Mouse (Mus musculus) ovary, postnatal 10 days (tissue): ENCODE measurements around the gene March10.

Experiments
- DNase-seq: peaks from one replicate; pipeline ENCODE4 v3.0.0; 2022; ENCODE audit warnings: low spot score

Gene March10

DNA sequence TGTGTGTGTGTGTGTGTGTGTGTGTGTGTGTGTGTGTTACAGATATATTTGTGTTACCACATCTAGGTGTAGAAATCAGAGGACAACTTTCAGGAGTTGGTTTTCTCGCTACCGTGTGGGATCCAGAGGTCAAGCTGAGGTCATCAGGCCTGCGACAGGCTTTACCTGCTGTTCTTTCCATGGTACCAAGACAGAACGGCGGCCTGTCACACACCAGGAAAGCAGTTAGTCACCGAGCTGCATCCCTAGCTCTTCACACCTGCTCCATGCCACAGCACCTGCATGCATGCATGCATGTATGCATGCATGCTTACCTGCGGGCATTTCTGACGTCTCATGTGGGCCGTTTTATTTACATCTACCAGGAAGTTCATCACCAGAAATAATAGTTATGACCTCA, 9.0 kb upstream of the March10 start:
- no peak for DNase-seq

DNA sequence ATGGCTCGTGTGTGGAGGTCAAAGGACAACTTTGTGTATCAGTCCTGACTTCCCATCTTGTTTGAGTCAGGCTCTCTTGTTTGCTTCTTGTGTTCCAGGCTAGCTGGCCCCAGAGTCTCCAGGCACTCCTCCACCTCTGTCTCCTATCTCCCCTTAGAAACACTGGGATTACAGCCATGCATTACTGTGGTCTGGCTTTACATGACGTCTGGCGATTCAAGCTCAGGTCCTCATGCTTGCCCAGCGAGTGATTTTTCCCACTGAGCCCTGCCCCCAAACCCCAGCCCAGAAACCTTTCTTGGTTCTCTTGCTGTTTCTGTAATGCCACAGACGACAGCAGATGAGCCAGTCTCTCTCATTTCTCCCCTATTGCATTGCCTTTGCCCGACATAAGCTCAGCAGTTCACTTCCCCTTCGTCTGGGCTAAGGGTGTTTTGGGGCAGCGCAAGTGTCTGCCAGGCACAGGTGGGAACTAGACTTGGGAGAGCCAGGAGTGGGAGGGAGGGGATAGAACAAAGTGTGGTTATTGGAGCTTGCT, 8.0 kb upstream of the March10 start:
- DNase-seq: no peak

DNA sequence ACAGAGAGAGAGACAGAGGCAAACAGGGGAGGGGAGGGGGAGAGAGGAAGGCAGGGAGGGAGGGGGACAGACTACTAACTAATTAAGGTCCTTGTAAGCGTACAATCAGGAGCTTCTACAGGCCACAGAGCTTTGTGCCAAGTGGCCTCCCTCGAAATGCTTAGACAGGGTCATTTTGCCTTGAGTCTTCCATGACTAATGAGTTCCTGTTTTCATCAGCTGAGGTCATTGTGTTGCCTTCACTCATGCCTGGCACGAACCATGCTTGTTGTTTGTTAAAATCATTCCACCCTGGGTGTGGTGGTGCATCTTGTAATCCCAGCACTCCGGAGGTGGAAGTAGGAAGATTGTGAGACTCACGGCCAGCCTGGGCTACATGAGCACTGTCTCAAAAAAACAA, 3.4 kb upstream of the March10 start:
- DNase-seq: no peak

DNA sequence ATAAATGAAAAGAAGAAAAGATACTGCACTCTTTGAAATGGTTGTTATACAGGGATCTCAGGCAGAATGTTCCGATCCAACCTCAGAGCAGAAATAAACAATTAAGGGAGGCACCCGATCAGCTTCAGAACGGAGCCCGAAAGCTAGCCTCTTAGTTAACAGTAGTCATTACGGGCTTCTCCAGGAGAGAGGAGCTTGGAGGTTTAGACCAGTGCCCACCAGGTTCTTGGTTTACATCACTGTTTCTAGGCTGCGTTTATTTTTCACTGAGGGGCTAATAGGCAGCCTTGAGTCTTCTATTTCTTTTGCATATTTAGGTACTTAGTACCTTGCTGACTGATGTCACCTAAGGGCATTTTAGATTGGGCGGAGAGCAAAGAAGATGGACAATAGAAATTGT, 506 bp upstream of the March10 start:
- no peak for DNase-seq

DNA sequence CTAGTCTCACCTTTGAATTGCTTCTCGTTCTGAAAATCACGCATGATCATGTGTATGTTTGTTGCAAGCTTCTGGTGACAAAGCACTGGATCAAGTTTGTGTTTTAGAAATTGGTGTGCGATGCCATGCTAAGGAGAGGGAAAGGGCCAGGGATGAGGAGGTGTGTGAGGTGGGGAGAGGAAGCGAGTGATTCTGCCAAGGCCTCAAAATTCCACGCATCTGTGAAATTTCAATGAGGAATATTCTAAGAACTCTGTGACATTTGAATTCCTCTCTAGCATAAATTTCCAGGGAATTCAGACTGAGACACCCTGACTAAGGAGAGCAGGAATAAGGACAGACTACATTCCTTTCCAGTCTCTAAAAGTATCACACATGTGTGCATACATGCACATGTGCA, 1.4 kb downstream of the March10 start:
- DNase-seq: no peak

DNA sequence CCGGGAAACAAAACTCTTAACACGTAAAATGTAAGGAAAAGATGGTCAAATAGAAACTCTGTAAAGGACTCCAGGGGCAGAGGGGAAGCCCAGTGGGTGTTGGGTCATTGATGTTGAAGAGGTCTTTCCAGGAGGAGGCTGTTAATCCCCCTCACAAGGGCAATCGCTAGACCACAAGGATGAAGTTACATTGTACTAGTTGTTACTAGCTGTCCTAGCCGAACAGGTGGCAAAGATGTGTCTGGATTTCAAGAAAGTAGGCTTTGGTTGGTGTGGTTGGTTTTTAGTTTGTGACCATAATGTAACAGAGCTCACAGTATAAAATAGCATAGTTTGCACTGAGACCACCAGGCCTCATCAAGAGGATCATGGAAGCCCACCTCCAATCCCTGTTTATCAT, 3.5 kb downstream of the March10 start:
- no peak for DNase-seq

DNA sequence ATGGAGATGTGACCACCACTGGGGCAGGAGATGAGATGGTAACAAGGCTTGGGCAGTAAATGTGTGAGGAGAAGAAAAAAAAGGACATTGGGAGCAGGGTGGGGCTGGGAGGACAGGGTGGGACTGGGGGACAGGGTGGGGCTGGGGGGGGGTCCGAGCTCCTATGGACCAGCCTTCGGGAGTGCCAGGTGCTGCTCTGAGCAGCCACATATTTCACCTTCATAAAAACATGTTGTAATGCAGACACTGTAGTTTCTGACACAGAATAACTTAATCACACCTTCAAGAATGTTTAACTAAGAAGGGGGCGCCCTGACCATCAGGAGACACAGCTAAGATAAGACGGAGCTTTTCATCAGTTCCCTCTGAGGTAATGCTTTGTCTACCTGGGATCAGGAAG, 4.0 kb downstream of the March10 start:
- no peak for DNase-seq

DNA sequence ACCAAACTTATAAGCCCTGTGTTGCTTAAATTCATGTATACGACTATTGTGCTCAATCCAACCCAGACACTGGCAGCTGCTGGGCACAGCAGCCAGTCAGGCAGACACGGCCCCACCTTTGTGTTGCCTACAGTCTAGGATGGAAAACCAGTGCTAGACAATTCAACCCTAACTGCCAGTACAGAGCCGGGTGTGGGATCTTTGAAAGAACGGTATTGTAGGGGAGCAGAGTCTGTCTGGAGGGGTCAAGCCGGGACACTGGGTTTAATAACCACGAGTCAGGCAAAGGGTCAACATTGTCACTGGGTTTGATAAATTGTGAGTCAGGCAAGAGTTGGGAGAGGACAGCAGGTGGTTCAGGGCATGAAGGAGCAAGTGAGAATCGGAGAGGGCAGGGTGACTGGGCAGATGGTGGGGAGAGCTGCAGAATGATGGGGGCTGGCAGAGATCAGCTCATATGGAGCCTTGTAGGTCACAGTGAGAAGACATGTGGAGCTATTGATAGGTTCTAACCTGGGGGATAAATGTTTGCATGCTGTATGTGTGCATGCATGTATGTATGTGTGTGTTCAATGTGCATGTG, 4.9 kb downstream of the March10 start:
- no peak for DNase-seq

DNA sequence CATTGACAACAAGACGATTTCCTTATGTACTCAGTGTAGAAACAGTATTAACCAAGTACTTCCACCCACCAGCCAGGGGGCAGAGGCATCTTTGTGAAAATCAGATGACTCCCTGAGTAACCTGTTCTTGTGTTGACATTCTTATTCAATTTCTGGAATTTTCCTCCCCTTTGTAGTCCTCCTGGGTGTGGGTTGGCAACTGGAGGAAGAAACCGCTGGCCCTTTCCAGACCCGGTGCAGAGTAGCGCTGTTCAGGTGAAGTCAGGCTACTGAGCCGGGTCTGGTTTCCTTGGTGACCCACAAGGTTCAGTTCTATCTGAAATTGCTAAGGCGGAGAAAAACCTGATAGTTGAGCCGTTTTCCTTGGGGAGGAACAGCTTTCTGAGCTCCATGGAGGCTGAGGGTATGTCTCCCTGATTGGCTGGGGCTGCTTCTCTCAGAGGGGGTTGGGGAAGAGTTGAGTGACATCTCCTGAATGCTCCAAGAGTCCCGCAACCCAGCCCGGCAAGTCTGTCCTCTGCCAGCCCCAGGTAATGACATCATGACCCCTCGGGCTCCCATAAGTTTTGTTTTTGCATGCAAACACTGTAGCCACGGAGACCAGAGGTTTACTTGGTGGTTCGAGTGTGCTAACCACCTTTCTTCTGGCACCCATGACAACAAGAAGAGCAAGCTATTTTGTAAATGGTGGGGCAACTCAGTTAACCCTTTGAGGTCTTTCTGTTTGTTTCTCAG, 6.8 kb downstream of the March10 start:
- no peak for DNase-seq

DNA sequence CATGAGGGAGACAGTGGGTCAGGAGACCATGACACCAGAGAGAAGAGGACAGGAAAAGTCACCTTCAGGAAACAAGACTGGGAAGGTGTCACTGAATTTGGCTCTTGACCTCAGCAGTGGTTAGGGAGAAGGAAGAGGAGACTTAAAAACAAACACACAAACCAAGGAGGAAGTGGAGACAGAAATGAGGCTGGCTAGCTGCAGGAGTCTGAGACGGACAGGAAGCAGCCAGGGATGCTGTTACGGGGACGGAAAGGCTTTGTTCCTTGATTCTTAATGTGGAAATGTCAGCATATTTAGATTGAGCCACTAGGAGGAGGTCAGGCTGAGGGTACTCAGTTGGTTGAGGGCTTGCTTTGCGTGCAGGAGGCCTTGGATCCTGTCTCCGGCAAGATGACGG, 8.9 kb downstream of the March10 start:
- no peak for DNase-seq

DNA sequence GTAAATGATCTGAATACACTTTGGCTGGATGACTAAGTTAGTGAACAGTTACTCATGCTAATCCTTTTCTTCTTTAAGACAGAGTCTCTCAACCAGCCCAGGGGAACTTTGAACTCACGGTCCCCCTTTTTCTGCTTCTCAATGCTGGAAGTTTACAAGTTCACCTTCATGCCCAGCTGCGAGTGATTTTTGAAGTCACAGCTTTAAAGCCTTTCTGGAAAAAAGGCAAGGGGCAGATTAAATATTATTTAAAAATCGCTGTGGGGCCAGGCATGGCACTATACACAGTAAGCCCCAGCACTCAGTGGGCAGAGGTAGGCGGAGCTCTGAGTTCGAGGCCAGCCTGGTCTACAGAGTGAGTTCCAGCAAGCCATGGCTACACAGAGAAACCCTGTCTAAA, 10.3 kb downstream of the March10 start:
- no peak for DNase-seq

DNA sequence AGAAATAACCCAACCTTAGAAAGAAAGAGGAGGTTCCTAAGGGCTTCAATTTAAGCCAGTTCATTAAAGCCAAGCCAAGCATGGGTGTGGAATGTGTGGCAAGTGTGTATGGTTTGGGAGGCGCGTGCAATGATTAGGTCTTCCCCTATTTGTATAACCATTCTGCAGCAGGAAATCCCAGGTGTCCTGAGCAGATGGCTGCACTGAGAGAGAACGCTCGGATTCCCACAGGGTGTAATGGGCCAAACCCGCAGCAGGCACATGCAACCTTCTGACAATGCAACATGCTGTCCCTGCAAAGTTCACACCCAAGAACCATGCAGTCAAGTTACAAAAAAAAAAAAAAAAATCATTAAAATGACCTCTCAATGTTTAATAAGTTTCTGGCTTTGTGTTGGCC, 10.8 kb downstream of the March10 start:
- no peak for DNase-seq

DNA sequence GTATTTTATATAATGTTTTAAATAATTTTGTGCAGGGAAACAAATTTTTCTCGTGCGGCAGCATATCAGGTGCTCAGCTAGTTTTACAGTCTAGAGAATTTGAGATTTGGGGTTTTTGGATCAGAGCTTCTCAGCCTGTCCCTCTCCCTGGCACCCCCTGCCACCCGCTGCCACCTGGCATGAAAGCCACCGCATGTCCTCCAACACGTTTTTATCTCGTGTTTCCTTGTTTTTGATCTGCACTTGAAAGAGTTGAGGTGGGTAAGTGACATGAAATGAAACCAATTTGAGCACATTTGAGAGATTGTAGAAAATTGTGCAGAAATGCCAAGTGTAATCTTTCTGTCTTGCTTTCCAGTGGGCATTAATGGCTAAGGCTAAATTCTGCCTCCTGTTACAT, 11.6 kb downstream of the March10 start:
- no peak for DNase-seq

DNA sequence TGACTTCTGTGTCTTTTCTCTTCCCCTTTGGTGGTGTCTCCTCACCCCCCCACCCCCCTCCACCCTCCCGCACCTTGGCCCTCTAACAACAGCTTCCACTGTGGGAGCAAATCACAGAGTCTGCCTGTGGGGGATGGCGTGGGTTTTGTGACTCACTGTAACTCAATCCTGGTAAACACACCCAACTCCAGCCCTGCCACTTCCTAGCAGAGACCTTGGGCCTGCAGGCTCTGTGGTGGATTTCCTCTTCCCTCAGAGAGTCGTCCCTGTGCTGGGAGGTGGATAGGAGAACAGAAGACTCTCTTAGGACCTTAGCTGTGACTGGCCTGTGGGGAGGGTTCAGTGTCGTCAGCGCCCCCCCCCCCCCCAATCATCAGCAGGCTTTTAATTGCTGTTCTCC, 13.0 kb downstream of the March10 start:
- DNase-seq: no peak

DNA sequence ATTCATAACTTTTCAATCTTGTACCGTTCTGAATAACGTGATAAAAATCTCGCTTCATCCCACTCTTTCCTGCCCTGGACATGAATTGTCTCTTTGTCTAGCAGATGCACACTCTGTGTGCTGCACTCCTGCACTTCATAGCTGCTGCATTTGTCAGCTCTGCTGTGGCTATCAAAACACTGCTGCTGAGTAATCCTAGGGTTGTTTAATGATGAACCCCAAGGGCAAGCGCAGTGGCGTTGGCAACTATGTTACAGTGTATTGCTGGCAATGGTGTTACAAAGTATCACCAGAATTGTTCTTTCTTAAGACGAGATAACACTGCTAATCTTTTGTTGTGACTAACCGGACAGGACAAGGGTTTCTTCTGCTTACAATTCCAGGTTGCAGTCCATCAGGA, 16.7 kb downstream of the March10 start:
- DNase-seq: no peak

DNA sequence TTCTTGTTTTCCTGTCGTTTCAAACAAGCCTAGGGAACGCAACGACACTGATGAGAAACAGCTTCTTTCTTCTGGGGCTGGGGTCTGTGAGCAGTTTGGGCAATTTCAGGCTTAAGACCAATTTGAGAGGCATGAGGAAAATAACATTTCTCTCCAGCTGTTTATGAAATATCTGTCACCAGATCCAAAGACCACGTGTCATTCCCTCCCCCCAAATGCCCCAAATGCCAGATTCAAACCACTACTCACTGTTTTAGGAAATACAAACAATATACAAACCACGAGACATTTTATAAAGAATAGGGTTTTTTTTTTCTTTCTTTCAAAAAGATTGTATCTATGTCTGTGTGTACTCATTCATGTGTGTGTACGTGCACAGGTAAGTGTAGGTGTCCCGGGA, 17.6 kb downstream of the March10 start:
- no peak for DNase-seq

DNA sequence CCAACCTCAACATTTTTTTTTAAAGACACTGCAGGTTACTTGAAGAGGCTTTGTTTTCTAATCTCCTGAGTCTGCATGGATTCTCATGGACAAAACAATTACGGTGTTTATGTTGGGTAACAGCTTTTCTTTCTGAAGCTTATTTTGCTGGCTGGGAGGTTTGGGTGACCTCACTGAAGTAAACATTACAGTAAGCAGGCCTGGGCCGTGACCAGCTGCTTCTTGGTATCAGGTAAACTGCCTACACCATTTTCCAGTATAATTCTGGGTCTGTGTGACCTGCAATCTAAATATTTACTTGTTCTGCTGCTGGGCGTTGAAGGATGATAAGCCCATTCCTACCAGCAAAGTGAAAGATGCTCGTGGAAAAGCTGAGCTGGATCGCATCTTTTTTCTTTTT, 30.1 kb downstream of the March10 start:
- DNase-seq: no peak

DNA sequence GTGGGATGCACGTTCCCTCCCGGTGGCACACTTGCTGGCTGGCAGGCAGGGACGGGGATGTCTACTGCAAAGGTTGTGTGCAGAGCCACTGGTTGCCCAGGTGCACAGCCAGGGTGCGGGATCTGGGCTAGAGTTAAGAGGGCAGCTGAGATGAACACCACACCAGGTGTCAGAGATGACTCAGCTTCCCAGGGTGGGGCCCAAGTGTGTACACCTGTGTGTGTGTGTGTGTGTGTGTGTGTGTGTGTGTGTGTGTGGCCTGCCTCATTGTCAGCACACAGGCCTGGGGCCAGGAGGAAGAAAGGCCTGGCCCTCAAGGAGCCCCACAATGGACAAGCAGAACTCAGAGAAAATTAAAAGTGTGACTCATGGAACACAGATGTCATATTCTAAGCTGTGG, 31.9 kb downstream of the March10 start:
- DNase-seq: no peak

DNA sequence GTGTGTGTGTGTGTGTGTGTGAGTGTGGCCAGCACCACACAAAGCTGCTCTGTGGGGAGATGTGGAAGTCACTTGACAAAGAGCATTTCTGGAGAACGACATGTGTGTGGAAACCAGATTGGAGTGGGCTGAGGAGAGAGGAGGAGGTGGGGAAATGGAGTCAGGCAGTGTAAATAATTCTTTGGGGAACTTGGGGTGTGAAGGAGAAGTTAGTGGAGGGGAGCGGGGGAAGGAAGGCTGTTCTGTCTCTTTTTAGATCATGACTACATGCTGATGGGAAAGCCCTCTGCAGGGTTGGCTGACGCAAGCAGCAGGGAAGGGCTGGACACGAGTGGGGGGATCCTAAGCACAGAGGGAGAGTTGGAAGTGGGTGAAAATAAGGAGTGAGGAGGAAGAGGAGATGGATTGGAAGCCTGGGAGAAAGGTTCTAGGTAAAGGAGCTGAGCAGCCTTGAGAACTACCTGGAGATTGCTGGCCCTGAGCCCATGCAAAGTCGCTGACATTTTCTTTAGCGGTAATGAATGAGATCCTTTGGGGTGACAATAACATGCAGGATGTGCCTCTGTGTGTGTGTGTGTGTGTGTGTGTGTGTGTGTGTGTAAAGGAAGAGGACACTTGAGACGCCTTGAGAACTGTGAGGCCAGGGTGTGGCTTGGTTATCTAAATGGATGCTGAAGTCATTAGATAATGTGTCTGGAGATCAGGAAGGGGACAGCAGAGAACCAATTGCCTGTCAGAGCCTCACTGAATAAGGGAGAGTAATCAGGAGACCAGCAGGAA, 35.7 kb downstream of the March10 start:
- DNase-seq: no peak

DNA sequence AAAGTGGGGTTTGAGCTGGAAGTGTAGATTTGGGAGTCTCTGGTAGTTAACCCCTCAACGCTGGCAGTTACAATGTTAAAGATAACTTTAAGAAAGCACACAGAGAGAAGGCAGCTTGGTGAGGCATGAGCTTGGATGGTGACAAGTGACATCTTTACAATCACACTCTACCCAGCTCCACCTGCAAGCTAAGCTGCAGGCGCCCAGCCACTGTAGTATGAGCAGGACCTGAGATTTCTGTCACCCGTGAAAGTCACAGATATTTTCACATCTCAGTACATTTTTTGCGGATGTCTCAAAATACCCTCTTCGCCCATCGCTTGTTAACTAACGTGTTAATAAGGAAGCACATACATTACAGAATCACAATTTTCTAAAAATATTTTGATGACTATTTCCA, 36.6 kb downstream of the March10 start:
- DNase-seq: no peak

DNA sequence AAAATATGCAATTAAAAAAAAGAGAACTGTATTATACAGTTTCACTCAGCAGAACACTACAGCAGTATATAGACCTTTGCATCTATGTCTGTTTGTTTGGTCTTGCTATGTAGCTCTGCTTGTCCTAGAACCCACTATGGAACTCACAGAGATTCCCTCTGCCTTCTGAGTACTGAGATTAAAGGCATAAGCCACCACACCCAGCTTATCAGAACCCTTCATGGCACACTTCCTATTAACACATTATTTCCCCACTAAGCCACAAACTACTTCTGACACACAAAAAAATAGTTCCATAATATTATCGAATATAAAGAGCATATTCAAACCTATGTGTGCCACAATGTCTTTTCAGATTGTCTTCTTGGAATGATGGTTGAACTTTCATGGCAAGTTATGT, 42.5 kb downstream of the March10 start:
- no peak for DNase-seq

DNA sequence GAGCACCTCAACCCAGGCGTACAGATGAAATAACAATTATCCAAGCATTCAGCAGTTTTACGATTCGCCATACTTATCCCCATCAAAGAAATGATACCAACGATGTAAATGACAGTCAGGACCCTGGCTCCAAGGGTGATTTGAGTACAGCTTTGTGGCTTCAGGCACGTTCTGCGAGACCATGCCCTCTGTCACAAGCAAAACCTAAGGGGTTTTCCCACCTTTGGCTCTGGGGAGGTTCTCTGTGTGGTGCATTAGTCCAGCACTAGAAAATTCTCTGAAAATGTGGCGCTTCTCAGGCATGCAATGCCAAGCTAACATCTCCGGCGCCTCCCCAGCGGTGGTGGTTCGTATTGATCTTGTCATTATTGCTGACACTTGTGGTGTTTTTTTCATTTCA, 47.1 kb downstream of the March10 start:
- no peak for DNase-seq

DNA sequence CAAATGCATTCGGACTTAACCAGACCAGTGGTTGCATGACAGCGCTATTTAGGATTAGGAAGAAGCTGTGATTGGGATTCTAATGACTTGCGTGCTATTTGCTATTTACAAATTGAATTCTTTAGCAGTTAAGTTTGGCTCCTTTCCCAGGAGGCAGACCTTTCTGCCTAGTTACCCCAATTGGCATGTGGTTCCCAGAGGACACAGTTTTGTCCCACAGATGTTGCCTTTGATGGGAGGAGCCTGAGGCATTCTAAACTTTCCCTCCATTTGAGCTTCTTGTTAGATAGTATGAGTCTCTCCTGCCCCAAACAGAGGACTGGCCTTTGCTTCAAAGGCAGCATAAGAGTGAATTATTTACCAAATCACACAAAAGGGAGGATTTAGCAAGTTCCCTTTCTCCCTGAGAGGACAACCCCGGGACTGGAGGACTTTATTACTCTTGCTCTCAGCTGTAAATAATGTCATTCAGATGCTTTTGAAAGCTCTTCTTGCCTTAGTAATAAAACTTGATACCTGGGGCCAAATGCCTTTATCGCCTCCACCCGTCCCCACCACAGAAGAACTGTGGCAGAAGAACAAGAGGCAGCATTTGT, 48.6 kb downstream of the March10 start:
- no peak for DNase-seq
